Mouse (Mus musculus) layer of hippocampus, postnatal 25 days (tissue): ENCODE measurements around the gene Zfp3. TPM values are rescaled to one million over a fixed set of nuclear protein-coding genes. Genes with fewer than 3 reads are reported as not detected.
A peak's percentile ranks its signal among the peaks of the same experiment; 100 is the strongest.
"Not testable (repeated sequence)": the region's sequence is repeated elsewhere in the genome, so short reads cannot be mapped to it uniquely, and the experiment has no call there.

Experiments used
- DNase-seq, 2 experiments: peaks; one replicate each; pipeline ENCODE4 v3.0.0; 2022; ENCODE audit warnings: mixed read lengths in 2 of 2, low spot score in 1 of 2; ENCODE audit errors: extremely low spot score in 1 of 2
- total RNA-seq, 2 experiments: library from RNA; stranded (reverse); gene quantifications; 2 replicates each; pipeline ENCODE4 v1.2.3; 2021

Zfp3 gene
- total RNA-seq, 2 experiments from 2014 or later, result 23.1 to 24.8 TPM

- DNase-seq, result no peak
These were observed 9.1 kb upstream of the Zfp3 start for GRCm38 (mm10) chr11:70754958-70755357.

GRCm38 (mm10) chr11:70755645-70756044 lies 8.4 kb upstream of the Zfp3 start:
- peak; percentile 78 to 98 for DNase-seq

- DNase-seq, result not testable (repeated sequence)
These were observed 3.6 kb upstream of the Zfp3 start for GRCm38 (mm10) chr11:70760446-70760845.

GRCm38 (mm10) chr11:70762641-70763040 lies 1.4 kb upstream of the Zfp3 start:
- DNase-seq, result no peak

GRCm38 (mm10) chr11:70763582-70763935 lies 450 bp upstream of the Zfp3 start:
- no peak for DNase-seq

- DNase-seq, result no peak
These were observed 1.9 kb downstream of the Zfp3 start for GRCm38 (mm10) chr11:70765776-70766445.

GRCm38 (mm10) chr11:70770804-70771203 lies 6.8 kb downstream of the Zfp3 start:
- DNase-seq, result no peak

- DNase-seq, result peak; percentile 31 to 64
These were observed 13.0 kb downstream of the Zfp3 start for GRCm38 (mm10) chr11:70776830-70777571.

- no peak for DNase-seq
These were observed 13.6 kb downstream of the Zfp3 start for GRCm38 (mm10) chr11:70777634-70778033.

- not testable (repeated sequence) for DNase-seq
These were observed 14.0 kb downstream of the Zfp3 start for GRCm38 (mm10) chr11:70778058-70778457.

- no peak for DNase-seq
These were observed 21.9 kb downstream of the Zfp3 start for GRCm38 (mm10) chr11:70785908-70786307.

GRCm38 (mm10) chr11:70787052-70787451 lies 23.0 kb downstream of the Zfp3 start:
- DNase-seq, result no peak

- DNase-seq, result no peak
These were observed 25.1 kb downstream of the Zfp3 start for GRCm38 (mm10) chr11:70788972-70789655.

GRCm38 (mm10) chr11:70790426-70790825 lies 26.4 kb downstream of the Zfp3 start:
- no peak for DNase-seq

GRCm38 (mm10) chr11:70790874-70791551 lies 27.0 kb downstream of the Zfp3 start:
- DNase-seq, result no peak

- DNase-seq, result no peak
These were observed 27.7 kb downstream of the Zfp3 start for GRCm38 (mm10) chr11:70791676-70792075.

- DNase-seq, result no peak
These were observed 28.4 kb downstream of the Zfp3 start for GRCm38 (mm10) chr11:70792409-70792808.

GRCm38 (mm10) chr11:70802208-70802864 lies 38.3 kb downstream of the Zfp3 start:
- DNase-seq, result no peak

- no peak for DNase-seq
These were observed 38.9 kb downstream of the Zfp3 start for GRCm38 (mm10) chr11:70802865-70803261.

GRCm38 (mm10) chr11:70803711-70804200 lies 39.7 kb downstream of the Zfp3 start:
- DNase-seq, result no peak
